In the genomic region with DNA sequence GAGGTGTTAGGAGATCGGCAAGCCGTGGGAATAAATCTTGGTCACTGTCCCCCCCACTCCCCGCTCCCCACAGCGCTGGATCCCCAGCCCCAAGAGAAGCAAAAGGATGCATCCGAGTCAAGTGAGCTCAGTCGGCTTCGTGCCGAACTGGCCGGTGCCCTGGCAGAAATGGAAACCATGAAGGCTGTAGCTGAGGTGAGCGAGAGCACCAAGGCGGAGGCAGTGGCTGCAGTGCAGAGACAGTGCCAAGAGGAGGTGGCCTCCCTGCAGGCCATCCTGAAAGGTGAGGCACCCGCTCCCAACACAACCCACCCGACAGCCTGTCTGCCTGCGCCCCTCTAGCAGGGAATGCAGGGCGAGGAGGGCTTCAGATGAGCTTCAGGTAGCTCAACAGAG, we compare ENCODE assay signal across 8 mouse cellular contexts. TPM values are rescaled to one million over a fixed set of nuclear protein-coding genes. Genes with fewer than 3 reads are reported as not detected.
DNase-seq lines count a peak whose midpoint lies in the region; ATAC-seq and TF ChIP-seq lines count a peak whose summit lies in the region.

No protein-coding gene starts in this region.

- no peaks in the 10 kb centered on the region for H3K9me3 ChIP-seq in heart, embryonic 11.5 days (replicated peaks; ENCODE audit: control insufficient read depth, low read length)
- H3K9me3 ChIP-seq in ES-E14 (ENCODE audit: control insufficient read depth, insufficient read depth, low read depth, low read length): no peaks in the 10 kb centered on the region
- 0 out of 2 replicates have a peak, but pooled peaks cover 4% of the 10 kb centered on the region for H3K9me3 ChIP-seq in hindbrain, embryonic 10.5 days
- H3K9me3 ChIP-seq in midbrain, embryonic 10.5 days (replicated peaks): no peaks in the 10 kb centered on the region

- peak overlapping the region; percentile 87; the same call in 1 of the 2 replicates for H3K9ac ChIP-seq in heart, embryonic 11.5 days (ENCODE audit: low read depth, low read length)
- peak overlapping the region; percentile 59 for H3K9ac ChIP-seq in ES-E14 (ENCODE audit: insufficient read depth, low read depth, low read length, poor library complexity, severe bottlenecking)

- peak overlapping the region; percentile 78 for H3K4me2 ChIP-seq in heart, embryonic 11.5 days

- no peaks in the 10 kb centered on the region for H3K27me3 ChIP-seq in heart, embryonic 11.5 days (ENCODE audit: control insufficient read depth, insufficient read depth, low read length)
- H3K27me3 ChIP-seq in hindbrain, embryonic 10.5 days (ENCODE audit: insufficient read depth, poor library complexity, severe bottlenecking): no peaks in the 10 kb centered on the region
- H3K27me3 ChIP-seq in midbrain, embryonic 10.5 days (ENCODE audit: low read depth, poor library complexity, severe bottlenecking): no peaks in the 10 kb centered on the region; the same call in 1 of the 2 replicates

- in situ Hi-C loops in ES-E14 (cut with MboI; ENCODE audit: low sequenced_read_pairs in 2 of 2, unreplicated experiment in 2 of 2): no loop called here

- H3K27ac ChIP-seq in heart, embryonic 11.5 days (ENCODE audit: low read depth, low read length): no peak overlapping the region
- H3K27ac ChIP-seq in ES-E14 (ENCODE audit: insufficient read depth, low read depth, low read length, poor library complexity, severe bottlenecking): no peak overlapping the region
- peak overlapping the region; percentile 98 for H3K27ac ChIP-seq in hindbrain, embryonic 10.5 days
- peak overlapping the region; percentile 96 for H3K27ac ChIP-seq in midbrain, embryonic 10.5 days (replicated peaks)

- 39% methylated on average over 15 of the region's 15 CpGs for whole genome bisulfite sequencing in heart, embryonic 11.5 days (ENCODE audit: insufficient replicate concordance)
- WGBS in hindbrain, embryonic 10.5 days: 33% methylated on average over 15 of the region's 15 CpGs
- 31% methylated on average over 15 of the region's 15 CpGs for WGBS in midbrain, embryonic 10.5 days

- H3K36me3 ChIP-seq in heart, embryonic 11.5 days (ENCODE audit: control insufficient read depth, insufficient read depth, low read length): no peaks in the 10 kb centered on the region
- peaks cover 7% of the 10 kb centered on the region; the same call in 1 of the 2 replicates for H3K36me3 ChIP-seq in ES-E14 (ENCODE audit: control insufficient read depth, insufficient read depth, low read length, poor library complexity, severe bottlenecking)
- peaks cover 17% of the 10 kb centered on the region for H3K36me3 ChIP-seq in hindbrain, embryonic 10.5 days
- H3K36me3 ChIP-seq in midbrain, embryonic 10.5 days: 0 out of 2 replicates have a peak, but pooled peaks cover 4% of the 10 kb centered on the region

- 0 out of 2 replicates have a peak, but pooled peaks have one; percentile 3 for ATAC-seq in heart, embryonic 11.5 days (replicated peaks; ENCODE audit: insufficient number of reproducible peaks, low FRiP score, low TSS enrichment)

- peak overlapping the region; percentile 58 for H3K4me3 ChIP-seq in heart, embryonic 11.5 days (ENCODE audit: low read depth, low read length)
- H3K4me3 ChIP-seq in ES-E14 (ENCODE audit: insufficient read depth in 1 of 2, low read depth in 1 of 2, low read length in 2 of 2, poor library complexity in 1 of 2, severe bottlenecking in 1 of 2): peak overlapping the region; percentile 100
- peak overlapping the region; percentile 84 for H3K4me3 ChIP-seq in hindbrain, embryonic 10.5 days
- peak overlapping the region; percentile 69 for H3K4me3 ChIP-seq in midbrain, embryonic 10.5 days

- DNase-seq in heart, adult 18-20 months: no peak
- DNase-seq in ES-E14 (ENCODE audit: low read depth, low spot score): no peak
- no peak for DNase-seq in hindbrain, embryonic 10.5 days (ENCODE audit: low spot score)
- no peak for DNase-seq in midbrain, embryonic 10.5 days (ENCODE audit: low spot score)
- DNase-seq in adrenal gland, adult (ENCODE audit: inconsistent age in 2 of 2, low spot score in 1 of 2): no peak
- no peak for DNase-seq in gastrocnemius, postnatal 4 days (ENCODE audit: low spot score in 2 of 2)
- no peak for DNase-seq in cerebellum, adult 11 months

- H3K4me1 ChIP-seq in heart, embryonic 11.5 days (ENCODE audit: control insufficient read depth, insufficient read depth, low read length): peaks cover 12% of the 10 kb centered on the region
- peaks cover 2 to 10% of the 10 kb centered on the region in 2 experiments; a peak in 1 of 4 replicates for H3K4me1 ChIP-seq in ES-E14 (ENCODE audit: control insufficient read depth in 2 of 2, insufficient read depth in 2 of 2, low read length in 2 of 2, poor library complexity in 1 of 2)
- peaks cover 25% of the 10 kb centered on the region for H3K4me1 ChIP-seq in hindbrain, embryonic 10.5 days (replicated peaks)
- H3K4me1 ChIP-seq in midbrain, embryonic 10.5 days: peaks cover 24% of the 10 kb centered on the region

TF ChIP-seq in ES-E14, 5 proteins besides CTCF, POLR2A, EP300 and RAD21:
- TF ChIP-seq ZC3H11A (IDR thresholded peaks at IDR 0.05; ENCODE audit: borderline replicate concordance, low read depth, low read length) (no peak), HCFC1 (IDR thresholded peaks at IDR 0.05; ENCODE audit: borderline replicate concordance, insufficient read depth, low read length) (no peak), ZNF384 (IDR thresholded peaks at IDR 0.05; ENCODE audit: low read depth, low read length) (no peak), CHD2 (IDR thresholded peaks at IDR 0.05; ENCODE audit: low read depth, low read length) (no peak), MAFK (IDR thresholded peaks at IDR 0.05; ENCODE audit: insufficient read depth, low read depth, low read length) (no peak)

RNA-seq across cellular contexts. Expression of gene Rabep2, which starts 0.9 kb away (rescaled TPM):
- 18.1 and 23.0 TPM in 2 replicates for polyA plus RNA-seq in heart, embryonic 11.5 days (2014; fragmentation: Nextera tagmentation; extraction: Ambion mirVana)
- 1 to 10 TPM; 5.5 to 7.5 TPM for total RNA-seq in heart, adult 18-20 months (2021)
- 22.1 and 27.8 TPM in 2 replicates for total RNA-seq in ES-E14 (2012; rRNA removed)
- 28.7 and 28.8 TPM in 2 replicates for polyA plus RNA-seq in hindbrain, embryonic 10.5 days (2016; fragmentation: Nextera tagmentation; extraction: Ambion mirVana)
- polyA plus RNA-seq in midbrain, embryonic 10.5 days (2016; fragmentation: Nextera tagmentation; extraction: Ambion mirVana): 26.6 and 27.0 TPM in 2 replicates
- total RNA-seq in gastrocnemius, postnatal 4 days (2021): 10 to 100 TPM; 14.0 to 16.2 TPM

RNA-seq across cellular contexts. Expression of gene Cd19, which starts 14.8 kb away (rescaled TPM):
- not detected in 2 replicates for polyA plus RNA-seq in heart, embryonic 11.5 days (2014; fragmentation: Nextera tagmentation; extraction: Ambion mirVana)
- 1 to 10 TPM in 1 of 2 experiments, under 1 TPM in 1; 0.32 to 4.2 TPM for total RNA-seq in heart, adult 18-20 months (2021)
- total RNA-seq in ES-E14 (2012; rRNA removed): 0.16 and 0.49 TPM in 2 replicates
- not detected in 2 replicates for polyA plus RNA-seq in hindbrain, embryonic 10.5 days (2016; fragmentation: Nextera tagmentation; extraction: Ambion mirVana)
- polyA plus RNA-seq in midbrain, embryonic 10.5 days (2016; fragmentation: Nextera tagmentation; extraction: Ambion mirVana): 0.07 and 0.16 TPM in 2 replicates
- total RNA-seq in gastrocnemius, postnatal 4 days (2021): under 1 TPM; 0.13 to 0.39 TPM

RNA-seq across cellular contexts. Expression of gene Nfatc2ip, which starts 33.0 kb away (rescaled TPM):
- polyA plus RNA-seq in heart, embryonic 11.5 days (2014; fragmentation: Nextera tagmentation; extraction: Ambion mirVana): 1.6 and 1.8 TPM in 2 replicates
- 1 to 10 TPM; 3.8 to 3.9 TPM for total RNA-seq in heart, adult 18-20 months (2021)
- total RNA-seq in ES-E14 (2012; rRNA removed): 31.7 and 45.6 TPM in 2 replicates
- polyA plus RNA-seq in hindbrain, embryonic 10.5 days (2016; fragmentation: Nextera tagmentation; extraction: Ambion mirVana): 3.1 and 3.7 TPM in 2 replicates
- polyA plus RNA-seq in midbrain, embryonic 10.5 days (2016; fragmentation: Nextera tagmentation; extraction: Ambion mirVana): 2.6 and 2.8 TPM in 2 replicates
- 1 to 10 TPM; 3.2 to 4.1 TPM for total RNA-seq in gastrocnemius, postnatal 4 days (2021)

RNA-seq across cellular contexts. Expression of gene Atp2a1, which starts 33.4 kb away (rescaled TPM):
- 5.0 and 7.5 TPM in 2 replicates for polyA plus RNA-seq in heart, embryonic 11.5 days (2014; fragmentation: Nextera tagmentation; extraction: Ambion mirVana)
- under 1 TPM; 0.87 TPM for total RNA-seq in heart, adult 18-20 months (2021)
- 0.11 and 0.27 TPM in 2 replicates for total RNA-seq in ES-E14 (2012; rRNA removed)
- 1.1 and 3.0 TPM in 2 replicates for polyA plus RNA-seq in hindbrain, embryonic 10.5 days (2016; fragmentation: Nextera tagmentation; extraction: Ambion mirVana)
- 0.16 and 0.28 TPM in 2 replicates for polyA plus RNA-seq in midbrain, embryonic 10.5 days (2016; fragmentation: Nextera tagmentation; extraction: Ambion mirVana)
- total RNA-seq in gastrocnemius, postnatal 4 days (2021): 1,000 to 10,000 TPM; 6,232 to 6,720 TPM

RNA-seq across cellular contexts. Expression of gene Sh2b1, which starts 45.7 kb away (rescaled TPM):
- 33.7 and 36.0 TPM in 2 replicates for polyA plus RNA-seq in heart, embryonic 11.5 days (2014; fragmentation: Nextera tagmentation; extraction: Ambion mirVana)
- 10 to 100 TPM; 40.9 to 45.1 TPM for total RNA-seq in heart, adult 18-20 months (2021)
- 20.3 and 22.5 TPM in 2 replicates for total RNA-seq in ES-E14 (2012; rRNA removed)
- polyA plus RNA-seq in hindbrain, embryonic 10.5 days (2016; fragmentation: Nextera tagmentation; extraction: Ambion mirVana): 54.4 and 61.0 TPM in 2 replicates
- polyA plus RNA-seq in midbrain, embryonic 10.5 days (2016; fragmentation: Nextera tagmentation; extraction: Ambion mirVana): 54.1 and 58.7 TPM in 2 replicates
- 10 to 100 TPM; 52.7 to 57.0 TPM for total RNA-seq in gastrocnemius, postnatal 4 days (2021)

Comparison
In these comparisons a context has a peak if more than half of its experiments do, and no peak if none do; other contexts are left out.
1. H3K27ac ChIP-seq: peak in hindbrain, embryonic 10.5 days (single experiment) and midbrain, embryonic 10.5 days (single experiment); none in heart, embryonic 11.5 days (single experiment) and ES-E14 (single experiment).
2. Peak in every context shown above with its lines, with median percentiles within 50 percentile points of each other: H3K4me3 ChIP-seq.